Mouse (Mus musculus) heart, adult 2 months (tissue): Measurements from ENCODE around the gene L2hgdh. TPM values are rescaled to one million over a fixed set of nuclear protein-coding genes. Genes with fewer than 3 reads are reported as not detected.
A peak's percentile ranks its signal among the peaks of the same experiment; 100 is the strongest.

Experiments
- DNase-seq, 2 experiments: peaks; one replicate each; pipeline ENCODE4 v3.0.0; 2021
- H3K27ac ChIP-seq: fragments of 200-600 bp; 2 replicates; pipeline ENCODE4 v1.8.1; 2022
- H3K27me3 ChIP-seq: fragments of 200-500 bp; 2 replicates; pipeline ENCODE4 v1.6.1; 2012; ENCODE audit warnings: mild to moderate bottlenecking, low read length, inconsistent platforms, mixed read lengths; ENCODE audit not compliant: control insufficient read depth, insufficient read depth
- H3K36me3 ChIP-seq: fragments of 200-500 bp; 2 replicates; pipeline ENCODE4 v1.6.1; 2012; ENCODE audit warnings: low read length, inconsistent platforms; ENCODE audit not compliant: control insufficient read depth, insufficient read depth
- H3K4me1 ChIP-seq: fragments of 200-500 bp; 2 replicates; pipeline ENCODE4 v1.6.1; 2011; ENCODE audit warnings: low read length; ENCODE audit not compliant: control insufficient read depth, insufficient read depth
- H3K4me3 ChIP-seq: fragments of 200-600 bp; 2 replicates; pipeline ENCODE4 v1.8.1; 2022
- H3K79me2 ChIP-seq: fragments of 200-500 bp; replicated peaks from 2 replicates; pipeline ENCODE4 v1.6.1; 2012; ENCODE audit warnings: mild to moderate bottlenecking, inconsistent platforms, low read length, moderate library complexity, mixed read lengths; ENCODE audit not compliant: control insufficient read depth, insufficient read depth
- H3K9ac ChIP-seq: fragments of 200-500 bp; 2 replicates; pipeline ENCODE4 v1.6.1; 2012; ENCODE audit warnings: low read depth, mild to moderate bottlenecking, control low read depth, inconsistent platforms, low read length, mixed read lengths
- CTCF ChIP-seq: fragments of 200-600 bp; IDR thresholded peaks from 2 replicates; pipeline ENCODE4 v1.8.1; 2022; ENCODE audit warnings: antibody characterized with exemption, mild to moderate bottlenecking, moderate library complexity
- EP300 ChIP-seq: fragments of 200-500 bp; IDR thresholded peaks from 2 replicates; pipeline ENCODE4 v1.6.1; 2011; ENCODE audit warnings: low read depth, low read length, control low read depth; ENCODE audit not compliant: insufficient read depth
- POLR2A ChIP-seq: fragments of 200-500 bp; IDR thresholded peaks from 2 replicates; pipeline ENCODE4 v1.6.1; 2011; ENCODE audit warnings: mild to moderate bottlenecking, low read depth, low read length, control low read depth; ENCODE audit not compliant: insufficient read depth
- WGBS: fragments of 180-500 bp; shearing (Covaris S2); methylation state at CpG from one replicate; pipeline ENCODE4 v1.1.7; 2018; 5-methylcytosine and 5-hydroxymethylcytosine counted together
- intact Hi-C: fragments of 180-260 bp; cut with DNase I; formaldehyde crosslinking; loops from one replicate; pipeline ENCODE4 v1.15.1; 2025
- long read RNA-seq: library from polyadenylated mRNA; stranded (forward); transcript quantifications from one replicate; pipeline ENCODE4 v2.0.0, GENCODE M21; 2021
- polyA plus RNA-seq: library from polyadenylated mRNA; depleted of rRNA; stranded (reverse); fragments of >200 nt; gene quantifications from 2 replicates; pipeline ENCODE4 v1.2.3, GENCODE M21; 2012; rRNA removed
- total RNA-seq, 2 experiments: library from RNA; stranded (reverse); gene quantifications; 2 replicates each; pipeline ENCODE4 v1.2.3; 2021

The L2hgdh gene
- total RNA-seq (10 to 100 TPM; 41.9 to 49.4 TPM), polyA plus RNA-seq (13.8 and 33.4 TPM in 2 replicates)
- long read RNA-seq, transcript L2hgdh-201 (10 exons, 3,340 nt): major isoform, 53 of 59 reads
- long read RNA-seq, partial matches to known transcripts: 1 of 59 reads
- long read RNA-seq, other reads (novel, unspliced or antisense): 5 of 59 reads

- no peaks in the 10 kb centered on the region for H3K36me3 ChIP-seq
- no peaks in the 10 kb centered on the region for H3K27me3 ChIP-seq
- TF ChIP-seq CTCF (no peak), POLR2A (peak; percentile 93)
- peak within 1 kb of the TSS; percentile 87 for H3K27ac ChIP-seq
- H3K4me1 ChIP-seq: peaks cover 2% of the 10 kb centered on the region
- DNase-seq: peak; percentile 97 to 98
- intact Hi-C loops: no loop called here
- peak within 1 kb of the TSS; percentile 83 for H3K9ac ChIP-seq
- no peaks in the 10 kb centered on the region for H3K79me2 ChIP-seq
- H3K4me3 ChIP-seq: peak within 1 kb of the TSS; percentile 68
- WGBS: under 1% methylated on average over 60 of the region's 60 CpGs
Observed at GRCm38 (mm10) chr12:69724711-69725460, at the start of gene L2hgdh, which contains the start of gene Atp5s. Gene L2hgdh, minus strand, starts transcription at chr12:69724873. Gene Atp5s, plus strand, starts transcription at chr12:69724950.

- WGBS: 89% methylated on average over 2 of the region's 2 CpGs
- H3K9ac ChIP-seq: no peak overlapping the region
- TF ChIP-seq EP300 (no peak), CTCF (no peak), POLR2A (no peak)
- peaks cover 2% of the 10 kb centered on the region for H3K4me1 ChIP-seq
- H3K36me3 ChIP-seq: no peaks in the 10 kb centered on the region; the same call in 1 of the 2 replicates
- no peak for DNase-seq
- H3K79me2 ChIP-seq: no peaks in the 10 kb centered on the region
- no peak overlapping the region for H3K27ac ChIP-seq
- intact Hi-C loops: no loop called here
- H3K4me3 ChIP-seq: no peak overlapping the region
- H3K27me3 ChIP-seq: no peaks in the 10 kb centered on the region
Observed at GRCm38 (mm10) chr12:69768841-69769240, 44.2 kb upstream of the L2hgdh start.

- 53% methylated on average over 9 of the region's 9 CpGs for WGBS
- no peaks in the 10 kb centered on the region for H3K27me3 ChIP-seq
Observed at GRCm38 (mm10) chr12:69767476-69768258, 43.0 kb upstream of the L2hgdh start.

GRCm38 (mm10) chr12:69766185-69766904 lies 41.7 kb upstream of the L2hgdh start:
- 80% methylated on average over 10 of the region's 10 CpGs for WGBS
- Histone ChIP-seq H3K4me1 (peaks cover 2% of the 10 kb centered on the region), H3K4me3 (no peak overlapping the region), H3K9ac (no peak overlapping the region), H3K79me2 (no peaks in the 10 kb centered on the region), H3K27me3 (no peaks in the 10 kb centered on the region), H3K36me3 (no peaks in the 10 kb centered on the region), H3K27ac (no peak overlapping the region)
- DNase-seq: no peak
- TF ChIP-seq POLR2A (no peak), EP300 (no peak), CTCF (no peak)
- intact Hi-C loops: no loop called here

More at GRCm38 (mm10) chr12:69767476-69768258, 43.0 kb upstream of the L2hgdh start:
- no peaks in the 10 kb centered on the region for H3K79me2 ChIP-seq
- H3K4me3 ChIP-seq: no peak overlapping the region
- TF ChIP-seq EP300 (no peak), CTCF (no peak), POLR2A (no peak)
- H3K4me1 ChIP-seq: peaks cover 2% of the 10 kb centered on the region
- no peak for DNase-seq
- H3K36me3 ChIP-seq: no peaks in the 10 kb centered on the region; the same call in 1 of the 2 replicates
- intact Hi-C loops: no loop called here
- H3K27ac ChIP-seq: no peak overlapping the region
- no peak overlapping the region for H3K9ac ChIP-seq

- Histone ChIP-seq H3K36me3 (no peaks in the 10 kb centered on the region), H3K4me3 (no peak overlapping the region), H3K4me1 (peaks cover 2% of the 10 kb centered on the region), H3K27me3 (no peaks in the 10 kb centered on the region), H3K27ac (no peak overlapping the region), H3K79me2 (no peaks in the 10 kb centered on the region), H3K9ac (no peak overlapping the region)
- no peak for DNase-seq
- WGBS: 84% methylated on average over 9 of the region's 9 CpGs
- intact Hi-C loops: no loop called here
- no peak for TF ChIP-seq POLR2A
- TF ChIP-seq EP300: no peak
- no peak for TF ChIP-seq CTCF
Observed at GRCm38 (mm10) chr12:69765543-69765942, 40.9 kb upstream of the L2hgdh start.
